8 mouse cellular contexts compared by ENCODE assay signal in genomic region chr6:148211897-148212680, GRCm38 (mm10). TPM values are rescaled to one million over a fixed set of nuclear protein-coding genes. Genes with fewer than 3 reads are reported as not detected.
DNase-seq lines count a peak whose midpoint lies in the region; ATAC-seq and TF ChIP-seq lines count a peak whose summit lies in the region.

Ergic2 (minus strand) TSS chr6:148212374.

- peak; percentile 90 for ATAC-seq in erythroid progenitor cell, adult 5-6 weeks (replicated peaks; ENCODE audit: low FRiP score, poor library complexity, severe bottlenecking)
- peak; percentile 99 for ATAC-seq in heart, embryonic 12.5 days (ENCODE audit: insufficient number of reproducible peaks, low FRiP score)
- ATAC-seq in kidney, postnatal 0 days (replicated peaks; ENCODE audit: low FRiP score, low read depth) = peak; percentile 99
- ATAC-seq in liver, embryonic 11.5 days (replicated peaks; ENCODE audit: low FRiP score) = peak; percentile 96
- ATAC-seq in stomach, embryonic 14.5 days (ENCODE audit: insufficient number of reproducible peaks, insufficient read depth, low FRiP score, low read depth) = peak; percentile 97

- H3K4me2 ChIP-seq in heart, embryonic 12.5 days = peak within 1 kb of the TSS; percentile 78
- H3K4me2 ChIP-seq in kidney, postnatal 0 days (ENCODE audit: low read length) = peak within 1 kb of the TSS; percentile 84
- H3K4me2 ChIP-seq in liver, embryonic 11.5 days = peak within 1 kb of the TSS; percentile 82
- peak within 1 kb of the TSS; percentile 80 for H3K4me2 ChIP-seq in stomach, embryonic 14.5 days (replicated peaks; ENCODE audit: low read depth, low read length)

- no peaks in the 10 kb centered on the region for H3K36me3 ChIP-seq in heart, embryonic 12.5 days
- no peaks in the 10 kb centered on the region for H3K36me3 ChIP-seq in kidney, postnatal 0 days (ENCODE audit: insufficient read depth, low read length)
- no peaks in the 10 kb centered on the region for H3K36me3 ChIP-seq in liver, embryonic 11.5 days (ENCODE audit: control insufficient read depth, insufficient read depth, low read length)
- no peaks in the 10 kb centered on the region for H3K36me3 ChIP-seq in stomach, embryonic 14.5 days (ENCODE audit: control insufficient read depth, insufficient read depth, low read length)

- H3K9me3 ChIP-seq in heart, embryonic 12.5 days (replicated peaks) = no peaks in the 10 kb centered on the region
- H3K9me3 ChIP-seq in kidney, postnatal 0 days (replicated peaks; ENCODE audit: low read length) = no peaks in the 10 kb centered on the region
- H3K9me3 ChIP-seq in liver, embryonic 11.5 days (ENCODE audit: control insufficient read depth, low read length) = no peaks in the 10 kb centered on the region
- no peaks in the 10 kb centered on the region for H3K9me3 ChIP-seq in stomach, embryonic 14.5 days (ENCODE audit: control insufficient read depth, low read depth, low read length)

- peak; percentile 98 for DNase-seq in CD4-positive helper T cell, adult 2 months (ENCODE audit: low read depth, low spot score)
- DNase-seq in brain, embryonic 18.5 days (ENCODE audit: low read depth, low spot score) = peak; percentile 98
- peak; percentile 100 for DNase-seq in kidney, postnatal 0 days (ENCODE audit: low spot score)
- DNase-seq in liver, embryonic 11.5 days (ENCODE audit: low spot score) = peak; percentile 91
- DNase-seq in naive thymus-derived CD4-positive, alpha-beta T cell, adult 2 months (ENCODE audit: low read depth) = peak; percentile 98

- H3K27ac ChIP-seq in heart, embryonic 12.5 days (ENCODE audit: poor library complexity, severe bottlenecking) = peak within 1 kb of the TSS; percentile 83
- peak within 1 kb of the TSS; percentile 93 for H3K27ac ChIP-seq in kidney, postnatal 0 days
- H3K27ac ChIP-seq in liver, embryonic 11.5 days (ENCODE audit: low read depth, low read length) = peak within 1 kb of the TSS; percentile 91
- H3K27ac ChIP-seq in stomach, embryonic 14.5 days (ENCODE audit: low read length) = peak within 1 kb of the TSS; percentile 87

- H3K4me1 ChIP-seq in heart, embryonic 12.5 days (replicated peaks) = peaks cover 12% of the 10 kb centered on the region
- H3K4me1 ChIP-seq in kidney, postnatal 0 days (replicated peaks; ENCODE audit: insufficient read depth, low read length) = no peaks in the 10 kb centered on the region; the same call in 1 of the 2 replicates
- 0 out of 2 replicates have a peak, but pooled peaks cover 2% of the 10 kb centered on the region for H3K4me1 ChIP-seq in liver, embryonic 11.5 days (replicated peaks; ENCODE audit: control insufficient read depth, insufficient read depth, low read length)
- H3K4me1 ChIP-seq in stomach, embryonic 14.5 days (ENCODE audit: control insufficient read depth, insufficient read depth, low read length) = no peaks in the 10 kb centered on the region; the same call in 1 of the 2 replicates

- no peaks in the 10 kb centered on the region for H3K27me3 ChIP-seq in heart, embryonic 12.5 days (replicated peaks)
- H3K27me3 ChIP-seq in kidney, postnatal 0 days (ENCODE audit: insufficient read depth, low read length) = no peaks in the 10 kb centered on the region
- no peaks in the 10 kb centered on the region for H3K27me3 ChIP-seq in liver, embryonic 11.5 days (replicated peaks; ENCODE audit: control insufficient read depth, insufficient read depth, low read length)
- H3K27me3 ChIP-seq in stomach, embryonic 14.5 days (ENCODE audit: control insufficient read depth, insufficient read depth, low read length) = no peaks in the 10 kb centered on the region

- under 1% methylated on average over 61 of the region's 61 CpGs for WGBS in heart, embryonic 12.5 days
- WGBS in kidney, postnatal 0 days = 1% methylated on average over 61 of the region's 61 CpGs
- WGBS in liver, embryonic 11.5 days = under 1% methylated on average over 61 of the region's 61 CpGs
- under 1% methylated on average over 59 of the region's 61 CpGs for WGBS in stomach, embryonic 14.5 days

- peak within 1 kb of the TSS; percentile 92 for H3K4me3 ChIP-seq in heart, embryonic 12.5 days
- H3K4me3 ChIP-seq in kidney, postnatal 0 days (replicated peaks; ENCODE audit: low read depth, low read length) = peak within 1 kb of the TSS; percentile 100
- H3K4me3 ChIP-seq in liver, embryonic 11.5 days (ENCODE audit: low read depth, low read length) = peak within 1 kb of the TSS; percentile 97
- peak within 1 kb of the TSS; percentile 91 for H3K4me3 ChIP-seq in stomach, embryonic 14.5 days (ENCODE audit: low read depth, low read length)

- peak within 1 kb of the TSS; percentile 98 for H3K9ac ChIP-seq in heart, embryonic 12.5 days
- peak within 1 kb of the TSS; percentile 99 for H3K9ac ChIP-seq in kidney, postnatal 0 days (ENCODE audit: low read depth, low read length)
- H3K9ac ChIP-seq in liver, embryonic 11.5 days (ENCODE audit: low read depth, low read length) = peak within 1 kb of the TSS; percentile 97
- peak within 1 kb of the TSS; percentile 94 for H3K9ac ChIP-seq in stomach, embryonic 14.5 days (replicated peaks; ENCODE audit: low read depth, low read length)

- no peak for TF ChIP-seq CTCF in kidney, postnatal 0 days (IDR thresholded peaks at IDR 0.05; ENCODE audit: low read depth)

RNA-seq across cellular contexts. Expression of gene Ergic2, which starts in this region (rescaled TPM):
- 98.0 and 181 TPM in 2 replicates for total RNA-seq in erythroid progenitor cell, adult 5-6 weeks (2015; ENCODE audit: low replicate concordance)
- total RNA-seq in erythroid progenitor cell, adult 5-6 weeks (2017; ENCODE audit: low replicate concordance) = 192 and 215 TPM in 2 replicates
- 181 and 183 TPM in 2 replicates for polyA plus RNA-seq in heart, embryonic 12.5 days (2016; fragmentation: Nextera tagmentation; extraction: Ambion mirVana)
- 252 and 258 TPM in 2 replicates for polyA plus RNA-seq in kidney, postnatal 0 days (2015; fragmentation: Nextera tagmentation; extraction: Ambion mirVana)
- polyA plus RNA-seq in liver, embryonic 11.5 days (2014; fragmentation: Nextera tagmentation; extraction: Ambion mirVana) = 156 and 172 TPM in 2 replicates
- polyA plus RNA-seq in stomach, embryonic 14.5 days (2014; fragmentation: Nextera tagmentation; extraction: Ambion mirVana) = 220 and 230 TPM in 2 replicates

Comparison
In these comparisons a context has a peak if more than half of its experiments do, and no peak if none do; other contexts are left out.
1. Peak in every context shown above with its lines: DNase-seq, ATAC-seq, H3K4me3 ChIP-seq and H3K27ac ChIP-seq.